Mouse (Mus musculus): ENCODE results near the gene Hoxd10. TPM values are rescaled to one million over a fixed set of nuclear protein-coding genes. Genes with fewer than 3 reads are reported as not detected.

Hoxd10 gene
- total RNA-seq, 2 experiments from 2014 or later = not detected

Small RNAs within 50 kb of the gene (microRNA-seq; reads per million reads assigned to microRNA genes)
- gene Gm44463 (0 reads per million in 2 experiments), gene Mir10b (1,211 to 2,060 reads per million in 2 experiments)

Other genes starting within 250 kb of the Hoxd10 start
- 10 to 100 TPM; 21.4 to 26.8 TPM for gene Lnpk, start 112.5 kb upstream of the Hoxd10 start, total RNA-seq (2021)
- gene Evx2, start 32.4 kb upstream of the Hoxd10 start, total RNA-seq (2021) = not detected
- gene Hoxd13, start 23.6 kb upstream of the Hoxd10 start, total RNA-seq (2021) = not detected
- not detected for gene Hoxd12, start 16.9 kb upstream of the Hoxd10 start, total RNA-seq (2021)
- gene Hoxd11, start 12.4 kb upstream of the Hoxd10 start, total RNA-seq (2021) = not detected
- gene Hoxd9, start 5.8 kb downstream of the Hoxd10 start, total RNA-seq (2021) = under 1 TPM; 0.15 to 0.44 TPM
- 1 to 10 TPM in 1 of 2 experiments, under 1 TPM in 1; 0.65 to 2.3 TPM for gene Hoxd8, start 12.7 kb downstream of the Hoxd10 start, total RNA-seq (2021)
- gene Hoxd3, start 20.0 kb downstream of the Hoxd10 start, total RNA-seq (2021) = not detected
- gene Hoxd4, start 20.0 kb downstream of the Hoxd10 start, total RNA-seq (2021) = under 1 TPM; 0.25 to 0.26 TPM
- gene Gm28230, start 34.8 kb downstream of the Hoxd10 start, total RNA-seq (2021) = not detected
- not detected for gene Hoxd1, start 71.1 kb downstream of the Hoxd10 start, total RNA-seq (2021)
- 100 to 1,000 TPM; 125 to 138 TPM for gene Mtx2, start 133.9 kb downstream of the Hoxd10 start, total RNA-seq (2021)

All from heart, adult 18-20 months (tissue).